Mouse (Mus musculus) C2C12 (cell line): ENCODE data around the gene Nlrp1b. TPM values are rescaled to one million over a fixed set of nuclear protein-coding genes. Genes with fewer than 3 reads are reported as not detected.

Source experiments
- H3K27me3 ChIP-seq: one replicate; pipeline ENCODE4 v1.6.1; 2011; ENCODE audit not compliant: control insufficient read depth, insufficient read depth, insufficient read length
- H3K36me3 ChIP-seq: one replicate; pipeline ENCODE4 v1.6.1; 2011; ENCODE audit not compliant: control insufficient read depth, insufficient read depth
- H3K4me3 ChIP-seq: one replicate; pipeline ENCODE4 v1.5.1; 2011; ENCODE audit warnings: mild to moderate bottlenecking, control low read depth; ENCODE audit not compliant: poor library complexity, insufficient read depth, severe bottlenecking
- H3K79me2 ChIP-seq: one replicate; pipeline ENCODE4 v1.6.1; 2011; ENCODE audit not compliant: control insufficient read depth, insufficient read depth
- H3K79me3 ChIP-seq: one replicate; pipeline ENCODE4 v1.6.1; 2011; ENCODE audit warnings: low read depth, control low read depth
- H3ac ChIP-seq: one replicate; pipeline ENCODE3; 2011; ENCODE audit warnings: low read depth; ENCODE audit not compliant: control insufficient read depth, insufficient read length
- CEBPB ChIP-seq: IDR thresholded peaks from one replicate; pipeline ENCODE4 v1.6.1; 2011; ENCODE audit warnings: low read depth, mild to moderate bottlenecking, control low read depth, moderate library complexity
- CTCF ChIP-seq: IDR thresholded peaks from one replicate; pipeline ENCODE4 v1.5.1; 2011; ENCODE audit not compliant: control insufficient read depth, insufficient read depth, insufficient read length
- FOSL1 ChIP-seq: IDR thresholded peaks from one replicate; pipeline ENCODE4 v1.8.0; 2011; ENCODE audit warnings: mild to moderate bottlenecking, low read length; ENCODE audit not compliant: poor library complexity, insufficient read depth, severe bottlenecking
- MAX ChIP-seq: IDR thresholded peaks from one replicate; pipeline ENCODE4 v1.6.1; 2011; ENCODE audit warnings: mild to moderate bottlenecking, control low read depth
- MYOD1 ChIP-seq: IDR thresholded peaks from one replicate; pipeline ENCODE4 v1.6.1; 2011; ENCODE audit warnings: low read depth; ENCODE audit not compliant: control insufficient read depth, insufficient read length
- MYOG ChIP-seq: IDR thresholded peaks from one replicate; pipeline ENCODE4 v1.6.1; 2011; ENCODE audit not compliant: control insufficient read depth, insufficient read length; ENCODE audit errors: extremely low read depth
- USF1 ChIP-seq: IDR thresholded peaks from one replicate; pipeline ENCODE4 v1.6.1; 2011; ENCODE audit warnings: low read depth, mild to moderate bottlenecking, control low read depth, moderate library complexity
- long read RNA-seq, 2 experiments: library from polyadenylated mRNA; unstranded; transcript quantifications; one replicate each; pipeline ENCODE4 v2.0.0; 2019 to 2020
- polyA plus RNA-seq: library from polyadenylated mRNA; unstranded; fragments of >200 nt; fragmentation: generic; extraction: Trizol; gene quantifications from one replicate; pipeline ENCODE4 v1.2.1, GENCODE M21; 2012; ENCODE audit warnings: missing spikeins

Nlrp1b gene
- not detected for polyA plus RNA-seq
- long read RNA-seq, experiment 1 = 0 reads
- long read RNA-seq, experiment 2 = 0 reads

DNA sequence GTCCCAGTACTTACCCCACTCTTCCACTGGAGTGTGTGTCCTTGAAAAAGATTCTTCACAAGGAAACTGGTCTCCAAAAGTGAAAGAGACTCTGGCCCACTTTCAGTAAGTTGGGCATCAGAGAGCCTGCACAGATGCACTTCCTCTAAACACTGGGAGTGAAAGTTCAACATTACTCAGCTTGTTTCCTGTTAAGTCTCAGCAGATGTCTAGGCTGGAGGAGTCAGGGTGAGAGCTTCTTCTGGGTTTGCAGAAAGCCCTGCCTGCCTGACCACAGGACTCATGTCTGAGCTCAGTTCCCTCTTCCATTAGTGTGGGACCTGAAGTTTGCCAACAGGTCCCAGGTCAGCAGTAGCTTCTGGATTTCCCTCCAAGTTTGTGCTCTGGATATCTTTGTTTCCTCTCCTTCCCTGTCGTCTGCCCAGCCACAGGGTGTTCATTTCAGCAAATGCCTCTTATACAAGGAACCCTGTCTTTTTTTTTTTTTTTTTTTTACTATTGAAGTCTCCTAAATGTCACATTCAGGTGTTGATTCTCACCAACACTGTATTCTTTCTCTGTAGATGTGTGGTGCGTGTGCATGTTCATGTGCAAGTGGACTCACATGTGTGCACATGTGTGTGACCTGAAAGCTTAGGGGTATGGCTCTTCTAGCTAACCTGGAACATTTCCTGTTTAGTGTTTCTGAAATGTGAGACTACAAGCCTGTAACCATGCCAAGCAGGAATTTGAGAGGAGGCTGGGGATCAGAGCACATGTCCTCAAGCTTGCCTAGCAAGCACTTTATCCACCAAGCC lies at the start of gene Nlrp1b:
TSS of gene Nlrp1b (minus strand) at position 50 of the 797 bp plus-strand sequence.
- no peak for TF ChIP-seq MYOD1
- H3K4me3 ChIP-seq = no peak within 1 kb of the TSS
- H3K27me3 ChIP-seq = no peaks in the 10 kb centered on the region

DNA sequence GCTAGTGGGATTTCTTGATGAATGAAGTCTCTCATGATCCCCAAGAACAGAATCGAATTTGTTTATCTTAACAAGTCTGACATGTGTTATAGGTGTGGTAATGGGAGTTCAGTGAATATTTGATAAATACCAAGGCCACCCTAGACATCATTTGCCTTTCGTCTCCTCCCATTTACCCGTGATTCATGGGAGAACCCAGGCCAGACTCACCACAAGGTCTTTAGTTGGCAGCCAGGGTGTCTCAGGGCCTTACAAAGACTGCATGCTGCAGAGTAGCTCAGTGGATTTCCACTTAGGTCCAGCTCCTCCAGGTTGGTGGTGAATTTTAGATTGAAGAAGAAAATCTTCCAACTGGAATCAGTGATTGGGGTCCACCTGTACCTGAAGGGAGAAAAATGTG lies 30.5 kb upstream of the Nlrp1b start:
- Histone ChIP-seq H3K4me3 (no peak overlapping the region), H3K79me3 (no peaks in the 10 kb centered on the region), H3ac (no peak overlapping the region), H3K27me3 (no peaks in the 10 kb centered on the region), H3K79me2 (no peaks in the 10 kb centered on the region), H3K36me3 (no peaks in the 10 kb centered on the region)
- TF ChIP-seq MYOD1 (no peak), FOSL1 (no peak), CTCF (no peak), MYOG (no peak), CEBPB (no peak), USF1 (no peak)

More for the DNA sequence above, at the start of gene Nlrp1b:
- Histone ChIP-seq H3K36me3 (no peaks in the 10 kb centered on the region), H3ac (no peak within 1 kb of the TSS), H3K79me2 (no peaks in the 10 kb centered on the region), H3K79me3 (no peaks in the 10 kb centered on the region)

DNA sequence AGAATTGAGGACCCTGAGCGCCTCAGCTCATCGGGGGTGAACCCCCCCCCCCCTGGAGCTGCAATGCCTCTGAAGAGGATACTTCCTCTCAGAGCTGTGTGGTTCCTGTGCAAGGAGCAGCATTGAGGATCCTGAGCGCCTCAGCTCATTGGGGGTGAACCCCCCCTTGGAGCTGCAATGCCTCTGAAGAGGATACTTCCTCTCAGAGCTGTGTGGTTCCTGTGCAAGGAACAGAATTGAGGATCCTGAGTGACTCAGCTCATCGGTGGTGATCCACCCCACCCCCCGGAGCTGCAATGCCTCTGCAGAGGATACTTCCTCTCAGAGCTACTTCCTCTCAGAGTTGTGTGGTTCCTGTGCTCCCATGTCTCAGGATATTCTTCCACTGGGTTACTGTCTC lies 20.8 kb upstream of the Nlrp1b start:
- no peak for TF ChIP-seq CTCF
- no peak for TF ChIP-seq MAX
- no peak for TF ChIP-seq CEBPB
- no peak for TF ChIP-seq MYOG
- no peak for TF ChIP-seq USF1
- TF ChIP-seq MYOD1 = no peak
- no peak for TF ChIP-seq FOSL1
- Histone ChIP-seq H3K27me3 (no peaks in the 10 kb centered on the region), H3K79me2 (no peaks in the 10 kb centered on the region), H3ac (no peak overlapping the region), H3K79me3 (no peaks in the 10 kb centered on the region), H3K4me3 (no peak overlapping the region), H3K36me3 (no peaks in the 10 kb centered on the region)

DNA sequence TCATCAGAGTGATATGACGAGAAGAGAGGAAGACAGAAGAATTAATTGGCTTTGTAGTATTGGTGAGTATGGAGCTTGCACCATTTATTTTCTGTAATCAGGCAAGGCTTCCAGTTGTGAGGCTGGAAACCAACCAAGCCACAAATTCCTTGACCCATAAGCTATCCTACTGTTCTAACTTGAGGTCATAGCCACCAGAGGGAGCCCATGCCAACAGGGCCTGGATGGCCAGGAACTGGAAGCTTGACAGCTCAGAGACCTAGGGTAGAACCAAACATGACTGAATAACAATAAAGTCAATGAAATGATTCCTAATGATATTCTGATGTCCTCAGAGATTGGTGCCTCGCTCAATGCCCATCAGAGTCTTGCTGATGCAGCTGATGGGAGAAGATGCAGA lies 5.9 kb downstream of the Nlrp1b start:
- H3K4me3 ChIP-seq = no peak overlapping the region

DNA sequence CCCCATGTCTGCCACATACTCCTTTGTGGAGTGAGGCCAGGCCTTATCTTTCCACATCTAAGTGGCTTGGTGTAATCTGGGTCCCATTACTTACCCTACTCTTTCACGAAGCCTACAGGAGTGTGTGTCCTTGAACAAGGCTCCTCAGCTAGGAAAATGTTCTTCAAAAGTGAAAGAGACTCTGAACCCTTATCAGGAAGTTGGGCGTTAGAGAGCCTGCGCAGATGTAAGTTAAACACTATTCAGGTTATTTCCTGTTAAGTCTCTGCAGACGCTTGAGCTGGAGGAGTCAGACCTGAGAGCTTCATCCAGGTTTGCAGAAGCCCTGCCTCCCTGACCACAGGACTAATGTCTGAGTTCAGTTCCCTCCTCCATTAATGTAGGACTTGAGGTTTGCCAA lies 27.8 kb downstream of the Nlrp1b start:
- Histone ChIP-seq H3K79me2 (no peaks in the 10 kb centered on the region), H3K36me3 (no peaks in the 10 kb centered on the region), H3K4me3 (no peak overlapping the region), H3K79me3 (no peaks in the 10 kb centered on the region), H3ac (no peak overlapping the region), H3K27me3 (no peaks in the 10 kb centered on the region)
- no peak for TF ChIP-seq FOSL1
- TF ChIP-seq CEBPB = no peak
- no peak for TF ChIP-seq CTCF
- TF ChIP-seq MYOG = no peak
- TF ChIP-seq MAX = no peak
- TF ChIP-seq MYOD1 = no peak
- no peak for TF ChIP-seq USF1

More for the DNA sequence above, 5.9 kb downstream of the Nlrp1b start:
- TF ChIP-seq FOSL1 (no peak), MAX (no peak), CEBPB (no peak), CTCF (no peak), MYOG (no peak), USF1 (no peak), MYOD1 (no peak)
- Histone ChIP-seq H3K79me3 (no peaks in the 10 kb centered on the region), H3ac (no peak overlapping the region), H3K27me3 (no peaks in the 10 kb centered on the region), H3K79me2 (no peaks in the 10 kb centered on the region), H3K36me3 (no peaks in the 10 kb centered on the region)

DNA sequence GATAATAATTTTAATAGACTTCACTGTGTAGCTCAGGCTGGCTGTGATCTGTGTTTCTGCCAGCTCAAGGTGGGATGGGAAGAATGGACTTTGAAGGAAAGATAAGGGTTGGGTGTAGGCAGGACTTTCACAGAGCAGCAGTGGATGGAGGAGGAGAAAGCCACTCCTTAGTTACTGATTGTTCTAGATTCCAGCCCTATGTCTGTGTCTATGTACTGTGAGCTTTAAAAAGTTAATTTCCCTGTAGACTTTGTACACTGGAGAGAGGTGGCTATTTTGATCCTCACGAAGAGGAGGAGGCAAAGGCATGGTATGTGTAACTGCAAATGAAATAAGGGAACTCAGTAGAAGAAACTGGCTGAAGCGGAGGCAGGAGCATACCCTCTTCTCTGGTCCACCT lies 31.2 kb downstream of the Nlrp1b start:
- Histone ChIP-seq H3K27me3 (no peaks in the 10 kb centered on the region), H3K4me3 (no peak overlapping the region), H3K79me3 (no peaks in the 10 kb centered on the region), H3ac (no peak overlapping the region), H3K79me2 (no peaks in the 10 kb centered on the region), H3K36me3 (no peaks in the 10 kb centered on the region)
- TF ChIP-seq FOSL1 (no peak), MYOD1 (no peak)
